Mouse (Mus musculus): ENCODE measurements around the gene Ifi35. TPM values are rescaled to one million over a fixed set of nuclear protein-coding genes. Genes with fewer than 3 reads are reported as not detected.
"Not testable (repeated sequence)": the region's sequence is repeated elsewhere in the genome, so short reads cannot be mapped to it uniquely, and the experiment has no call there.

The Ifi35 gene
- polyA plus RNA-seq, 1 experiment from 2014 or later, result 24.5 TPM

DNA sequence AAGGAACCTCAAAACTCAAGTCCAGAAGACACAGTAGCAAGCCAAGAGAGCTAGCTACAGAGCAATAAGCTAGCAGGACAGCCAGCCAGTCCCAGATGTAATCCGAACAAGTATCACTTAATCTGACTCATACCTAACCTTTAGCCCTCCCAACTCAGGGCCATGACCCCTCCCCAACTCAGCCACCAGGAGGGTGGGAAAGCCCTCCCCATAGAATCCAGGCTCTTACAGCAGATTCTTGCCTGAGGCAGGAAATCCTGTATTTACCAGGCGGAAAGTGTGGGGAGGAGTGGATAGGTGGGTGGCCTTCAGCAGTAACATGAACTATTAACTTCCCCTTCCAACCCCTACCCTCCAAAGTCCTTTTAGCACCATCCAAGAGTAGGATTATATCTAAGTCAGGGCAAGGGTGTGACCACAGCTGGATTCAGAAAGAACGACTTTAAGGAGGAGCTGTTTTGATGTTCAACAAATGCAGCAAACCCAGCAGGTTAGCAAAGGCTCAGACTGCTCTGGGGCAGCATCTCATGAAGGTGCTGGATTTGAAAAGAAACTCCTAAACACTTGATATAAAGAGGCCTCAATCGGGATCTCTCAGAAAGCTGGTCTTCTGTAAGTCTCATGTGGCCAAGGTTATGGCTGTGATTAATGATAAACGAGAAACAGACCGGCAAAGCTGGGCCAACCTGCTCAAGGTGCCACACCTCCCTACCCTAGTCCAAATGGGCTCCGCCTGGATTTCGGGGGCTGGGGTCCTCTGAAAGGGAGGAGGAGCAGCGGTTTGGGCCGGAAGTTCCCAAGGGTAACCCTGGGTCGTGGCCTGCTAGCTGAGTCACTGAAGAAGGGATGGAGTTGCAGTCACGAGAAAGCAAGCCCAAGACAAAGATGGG is 16.2 kb downstream of the Ifi35 start, which contains the start of gene Rnd2:
Rnd2 (plus strand) TSS at position 789 of the 890 bp plus-strand sequence.
- Histone ChIP-seq H3K4me2 (peak within 1 kb of the TSS; percentile 95), H3K27ac (peak within 1 kb of the TSS; percentile 94), H3K9ac (peak within 1 kb of the TSS; percentile 68), H3K27me3 (replicated peaks) (no peaks in the 10 kb centered on the region), H3K9me3 (no peaks in the 10 kb centered on the region), H3K4me3 (replicated peaks) (peak within 1 kb of the TSS; percentile 89), H3K4me1 (peaks cover 39% of the 10 kb centered on the region), H3K36me3 (peaks cover 9% of the 10 kb centered on the region)
- WGBS, result 12% methylated on average over 12 of the region's 12 CpGs
- peak; percentile 20 for ATAC-seq (ENCODE audit: insufficient read depth, low FRiP score, low read depth)

DNA sequence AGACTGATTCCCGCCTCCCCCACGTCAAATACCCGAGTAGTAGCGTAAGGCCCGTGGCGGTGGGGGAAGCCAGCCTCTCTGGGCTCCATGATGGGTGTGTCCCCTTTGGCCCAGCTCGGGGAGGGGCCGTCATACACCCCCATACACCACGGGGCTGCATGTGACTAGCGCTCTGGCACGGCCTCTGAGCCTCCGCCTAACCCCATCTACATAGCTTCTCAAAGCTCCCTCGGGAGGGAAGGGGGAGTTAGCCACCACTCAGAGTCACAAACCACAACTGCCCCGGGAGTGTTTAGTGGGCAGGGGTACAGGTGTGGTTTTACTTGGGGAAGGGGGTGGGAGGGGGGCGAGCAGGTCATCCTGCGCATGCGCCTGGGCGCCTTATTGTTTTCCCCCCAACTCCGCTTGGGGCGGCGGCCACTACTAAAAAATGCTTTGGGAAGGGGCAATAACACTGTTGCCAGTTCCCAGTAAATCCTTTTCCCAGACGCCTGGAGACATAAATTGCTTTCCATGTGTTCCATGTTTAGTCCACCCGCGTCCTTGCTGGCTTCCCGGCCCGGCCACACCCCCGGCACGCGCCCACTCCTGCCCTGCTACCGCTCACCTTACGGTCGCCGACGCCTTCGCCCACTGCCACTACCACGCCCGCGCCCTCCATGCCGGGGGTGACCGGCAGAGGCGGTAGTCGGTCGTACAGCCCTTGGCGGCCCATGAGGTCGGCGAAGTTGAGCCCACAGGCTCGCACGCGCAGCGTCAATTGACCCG is 17.1 kb downstream of the Ifi35 start:
- peak overlapping the region; percentile 89 for H3K4me3 ChIP-seq (replicated peaks)
- ATAC-seq (ENCODE audit: insufficient read depth, low FRiP score, low read depth), result peak; percentile 40
- no peaks in the 10 kb centered on the region for H3K9me3 ChIP-seq
- H3K4me2 ChIP-seq, result peak overlapping the region; percentile 95
- H3K4me1 ChIP-seq, result peaks cover 38% of the 10 kb centered on the region
- H3K36me3 ChIP-seq, result peaks cover 5% of the 10 kb centered on the region
- WGBS, result under 1% methylated on average over 51 of the region's 51 CpGs
- peak overlapping the region; percentile 68 for H3K9ac ChIP-seq
- no peaks in the 10 kb centered on the region for H3K27me3 ChIP-seq (replicated peaks)
- H3K27ac ChIP-seq, result peak overlapping the region; percentile 94

DNA sequence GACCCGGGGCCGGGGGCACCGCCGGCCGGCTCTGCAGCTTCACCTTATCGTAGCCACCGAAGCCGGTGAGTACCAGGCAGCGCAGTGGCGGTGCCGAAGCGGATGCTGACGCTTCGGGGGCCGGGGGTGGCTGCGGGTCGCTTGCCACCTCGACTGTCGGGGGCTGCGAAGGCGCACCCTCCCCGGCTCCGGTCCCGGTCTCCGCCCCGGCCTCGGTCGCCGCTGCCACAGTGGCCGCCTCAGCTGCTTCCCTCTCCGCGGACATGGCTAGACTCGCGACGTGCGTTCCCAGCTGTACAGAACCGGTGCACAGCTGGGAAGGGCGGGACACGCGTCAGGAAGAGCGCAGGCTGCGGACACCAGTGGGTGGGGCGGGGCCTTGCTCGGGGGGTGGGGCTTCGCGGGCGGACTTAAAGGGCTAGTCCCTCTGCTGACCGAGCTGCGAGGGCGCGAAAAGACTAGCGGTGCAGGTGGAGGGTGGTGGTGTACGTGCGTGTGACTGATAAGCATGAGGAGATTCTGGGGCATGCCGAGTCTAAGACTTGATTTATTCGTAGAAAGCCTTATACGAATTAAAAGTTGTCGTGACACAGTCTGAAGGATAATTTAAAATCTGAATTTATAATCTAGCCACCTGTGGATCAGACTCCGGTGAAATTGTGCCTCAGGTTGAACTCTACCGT is 17.8 kb downstream of the Ifi35 start, which contains the start of gene Vat1:
Vat1 (minus strand) TSS at position 362 of the 683 bp plus-strand sequence.
- peak within 1 kb of the TSS; percentile 95 for H3K4me2 ChIP-seq
- peaks cover 38% of the 10 kb centered on the region for H3K4me1 ChIP-seq
- peak within 1 kb of the TSS; percentile 89 for H3K4me3 ChIP-seq (replicated peaks)
- ATAC-seq (ENCODE audit: insufficient read depth, low FRiP score, low read depth), result peak; percentile 59
- no peaks in the 10 kb centered on the region for H3K27me3 ChIP-seq (replicated peaks)
- peaks cover 4% of the 10 kb centered on the region; the same call in 1 of the 2 replicates for H3K36me3 ChIP-seq
- 2% methylated on average over 60 of the region's 60 CpGs for WGBS
- no peaks in the 10 kb centered on the region for H3K9me3 ChIP-seq
- H3K27ac ChIP-seq, result peak within 1 kb of the TSS; percentile 94
- H3K9ac ChIP-seq, result peak within 1 kb of the TSS; percentile 68

DNA sequence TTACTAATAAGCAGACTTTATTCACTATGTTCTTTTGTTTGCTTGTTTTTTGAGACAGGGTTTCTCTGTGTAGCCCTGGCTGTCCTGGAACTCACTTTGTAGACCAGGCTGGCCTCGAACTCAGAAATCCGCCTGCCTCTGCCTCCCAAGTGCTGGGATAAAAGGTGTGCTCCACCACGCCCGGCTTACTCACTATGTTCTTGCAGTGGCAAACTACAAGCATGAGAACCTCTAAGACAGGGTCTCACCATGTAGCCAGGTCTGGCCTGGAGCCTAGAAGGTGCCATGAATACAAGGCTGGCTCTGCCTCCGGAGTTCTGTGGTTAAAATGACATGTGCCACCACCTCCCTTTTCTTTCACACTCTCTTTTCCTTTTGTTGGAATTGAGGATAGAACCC is 18.3 kb downstream of the Ifi35 start:
- WGBS, result 62% methylated on average over 5 of the region's 5 CpGs
- not testable (repeated sequence) for H3K9ac ChIP-seq; H3K9me3 ChIP-seq; H3K27ac ChIP-seq; H3K36me3 ChIP-seq; ATAC-seq (ENCODE audit: insufficient read depth, low FRiP score, low read depth); H3K27me3 ChIP-seq (replicated peaks)
- Histone ChIP-seq H3K4me3 (replicated peaks) (peak overlapping the region; percentile 89), H3K4me1 (peaks cover 38% of the 10 kb centered on the region), H3K4me2 (peak overlapping the region; percentile 95)

DNA sequence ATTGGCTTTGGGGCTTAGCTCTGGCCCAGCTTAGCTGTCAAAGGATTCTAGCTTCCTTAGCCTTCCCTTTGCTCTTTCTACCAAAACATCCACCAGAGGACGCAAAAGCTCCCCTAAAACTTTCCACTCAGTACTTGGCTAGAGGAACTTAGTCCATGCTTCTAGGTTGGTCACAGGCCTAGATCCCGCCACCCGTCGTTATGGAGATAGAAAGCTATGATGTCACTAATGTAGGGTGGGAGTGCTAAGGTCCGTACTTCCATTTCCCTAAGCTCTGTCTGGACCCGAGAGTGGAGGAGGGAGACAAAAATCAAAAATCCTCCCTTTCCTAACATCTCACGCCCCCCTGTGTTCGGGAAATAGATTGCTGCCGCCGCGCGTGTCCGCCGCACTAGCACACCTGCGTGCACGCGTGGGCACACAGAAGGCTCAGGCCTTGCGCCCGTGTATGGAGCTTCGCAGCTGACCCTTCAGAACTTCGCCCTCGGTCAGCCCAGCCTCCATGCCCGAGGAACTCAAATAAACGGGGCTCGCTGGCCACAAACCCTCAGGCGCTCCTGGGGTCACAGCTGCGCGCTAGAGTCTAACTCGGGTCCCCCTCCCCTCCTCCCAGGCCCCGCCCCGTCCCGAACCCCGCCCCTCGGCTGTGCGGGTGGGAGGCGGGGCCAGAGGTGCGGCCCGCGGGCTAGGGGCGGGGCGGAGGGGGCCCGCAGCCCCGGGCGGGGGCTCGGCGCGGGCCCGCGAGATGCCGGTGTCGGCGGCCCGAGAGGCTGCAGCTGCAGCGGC is 19.5 kb downstream of the Ifi35 start:
- H3K4me1 ChIP-seq, result peaks cover 33% of the 10 kb centered on the region
- peak overlapping the region; percentile 65; the same call in 1 of the 2 replicates for H3K27ac ChIP-seq
- ATAC-seq (ENCODE audit: insufficient read depth, low FRiP score, low read depth), result peak; percentile 65

DNA sequence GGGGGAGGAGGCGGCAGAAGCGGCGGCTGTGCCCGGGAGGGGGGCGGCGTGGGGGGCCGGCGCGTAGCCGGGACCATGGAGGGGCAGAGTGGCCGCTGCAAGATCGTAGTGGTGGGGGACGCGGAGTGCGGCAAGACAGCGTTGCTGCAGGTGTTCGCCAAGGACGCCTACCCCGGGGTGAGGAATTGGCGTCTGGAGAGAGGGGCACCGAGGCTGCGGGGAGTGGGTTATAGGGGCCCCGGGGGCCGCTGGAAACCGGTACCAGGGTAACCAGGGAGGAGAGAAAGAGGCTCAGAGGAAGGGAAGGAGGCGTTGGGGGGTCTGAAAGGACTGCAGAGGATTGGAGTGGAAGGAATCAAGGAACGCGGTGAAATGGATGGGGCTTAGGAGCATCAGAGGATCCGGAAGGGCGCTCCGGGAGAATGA is 20.1 kb downstream of the Ifi35 start:
- H3K4me1 ChIP-seq, result peaks cover 28% of the 10 kb centered on the region
- peak overlapping the region; percentile 65; the same call in 1 of the 2 replicates for H3K27ac ChIP-seq
- ATAC-seq (ENCODE audit: insufficient read depth, low FRiP score, low read depth), result peak; percentile 5; the same call in 1 of the 2 replicates
- no peaks in the 10 kb centered on the region for H3K27me3 ChIP-seq (replicated peaks)
- H3K9ac ChIP-seq, result peak overlapping the region; percentile 58
- no peaks in the 10 kb centered on the region for H3K9me3 ChIP-seq
- 1% methylated on average over 29 of the region's 31 CpGs for WGBS
- peak overlapping the region; percentile 98 for H3K4me2 ChIP-seq
- H3K4me3 ChIP-seq (replicated peaks), result peak overlapping the region; percentile 86
- no peaks in the 10 kb centered on the region for H3K36me3 ChIP-seq

More for the DNA sequence above, 19.5 kb downstream of the Ifi35 start:
- peak overlapping the region; percentile 86 for H3K4me3 ChIP-seq (replicated peaks)
- H3K36me3 ChIP-seq, result no peaks in the 10 kb centered on the region
- H3K9me3 ChIP-seq, result no peaks in the 10 kb centered on the region
- peak overlapping the region; percentile 98 for H3K4me2 ChIP-seq
- no peaks in the 10 kb centered on the region for H3K27me3 ChIP-seq (replicated peaks)
- peak overlapping the region; percentile 58; the same call in 1 of the 2 replicates for H3K9ac ChIP-seq
- WGBS, result under 1% methylated on average over 51 of the region's 54 CpGs

DNA sequence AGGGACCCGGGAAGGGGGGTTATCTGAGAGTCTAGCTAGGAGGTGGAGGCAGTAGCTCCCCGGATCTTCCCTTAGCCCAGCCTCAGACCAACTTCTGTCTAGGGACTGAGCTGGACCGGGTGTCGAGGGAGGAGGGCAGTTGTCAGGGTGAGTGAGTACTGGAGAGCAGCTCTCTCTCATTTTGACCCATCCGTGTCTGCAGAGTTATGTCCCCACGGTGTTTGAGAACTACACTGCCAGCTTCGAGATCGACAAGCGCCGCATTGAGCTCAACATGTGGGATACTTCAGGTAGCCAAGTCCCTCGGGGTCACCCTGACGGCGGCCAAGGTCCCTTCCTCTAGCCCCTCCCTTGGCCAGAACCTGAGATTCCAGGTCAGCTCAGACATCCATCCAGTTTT is 20.5 kb downstream of the Ifi35 start:
- H3K36me3 ChIP-seq, result no peaks in the 10 kb centered on the region
- peak overlapping the region; percentile 86 for H3K4me3 ChIP-seq (replicated peaks)
- ATAC-seq (ENCODE audit: insufficient read depth, low FRiP score, low read depth), result no peak
- H3K4me1 ChIP-seq, result peaks cover 23% of the 10 kb centered on the region
- peak overlapping the region; percentile 98 for H3K4me2 ChIP-seq
- H3K27me3 ChIP-seq (replicated peaks), result no peaks in the 10 kb centered on the region
- no peak overlapping the region for H3K9ac ChIP-seq
- H3K27ac ChIP-seq, result peak overlapping the region; percentile 65; the same call in 1 of the 2 replicates
- WGBS, result 7% methylated on average over 13 of the region's 13 CpGs
- no peaks in the 10 kb centered on the region for H3K9me3 ChIP-seq

DNA sequence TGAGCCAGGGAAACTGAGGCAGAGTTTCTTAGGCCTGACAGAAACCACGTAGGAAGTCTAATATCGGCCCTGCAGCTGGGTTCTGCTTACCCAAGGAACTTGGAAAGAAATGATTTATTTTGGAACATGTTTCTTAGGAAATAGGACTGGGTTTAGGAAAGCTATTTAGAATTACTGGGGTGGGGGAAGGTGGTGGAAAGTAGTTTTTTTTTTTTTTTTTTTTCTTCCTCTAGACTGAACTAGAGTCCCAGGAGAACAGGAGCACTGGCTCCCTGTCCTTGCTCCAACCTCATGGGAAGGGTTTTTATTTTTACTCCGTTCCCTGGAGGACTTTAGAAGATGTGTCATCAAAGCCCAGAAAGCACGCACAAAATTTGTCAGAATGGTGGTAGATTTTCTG is 20.9 kb downstream of the Ifi35 start:
- Histone ChIP-seq H3K4me3 (replicated peaks) (peak overlapping the region; percentile 86), H3K27me3 (replicated peaks) (no peaks in the 10 kb centered on the region), H3K9ac (no peak overlapping the region), H3K9me3 (no peaks in the 10 kb centered on the region), H3K4me1 (peaks cover 19% of the 10 kb centered on the region), H3K4me2 (peak overlapping the region; percentile 98), H3K36me3 (no peaks in the 10 kb centered on the region), H3K27ac (no peak overlapping the region)
- no peak for ATAC-seq (ENCODE audit: insufficient read depth, low FRiP score, low read depth)
- WGBS, result 60% methylated on average over 4 of the region's 4 CpGs

DNA sequence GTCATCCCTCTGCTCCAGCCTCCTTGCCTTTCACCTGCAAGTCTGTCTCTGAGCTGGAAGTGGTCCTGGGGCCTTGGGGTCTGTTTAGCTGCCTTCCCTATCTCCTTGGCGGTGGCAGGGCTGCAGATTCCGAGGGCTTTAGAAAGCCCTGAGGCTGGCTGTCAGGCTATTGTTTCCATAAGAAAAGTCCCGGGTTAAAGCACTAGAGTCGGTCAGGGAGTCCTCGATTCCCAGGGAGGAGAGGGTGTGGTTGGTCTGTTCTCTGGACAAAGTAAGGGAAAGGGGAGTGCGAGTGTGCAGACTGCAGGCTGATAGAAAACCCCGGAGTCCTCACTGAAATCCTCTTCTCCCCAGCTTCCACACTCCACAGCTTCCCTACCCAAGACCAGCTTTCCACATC is 22.0 kb downstream of the Ifi35 start:
- Histone ChIP-seq H3K36me3 (no peaks in the 10 kb centered on the region), H3K4me2 (no peak overlapping the region), H3K9ac (no peak overlapping the region), H3K27ac (no peak overlapping the region), H3K9me3 (no peaks in the 10 kb centered on the region), H3K4me1 (peaks cover 14% of the 10 kb centered on the region), H3K4me3 (replicated peaks) (no peak overlapping the region), H3K27me3 (replicated peaks) (no peaks in the 10 kb centered on the region)
- WGBS, result 53% methylated on average over 7 of the region's 7 CpGs
- ATAC-seq (ENCODE audit: insufficient read depth, low FRiP score, low read depth), result no peak

DNA sequence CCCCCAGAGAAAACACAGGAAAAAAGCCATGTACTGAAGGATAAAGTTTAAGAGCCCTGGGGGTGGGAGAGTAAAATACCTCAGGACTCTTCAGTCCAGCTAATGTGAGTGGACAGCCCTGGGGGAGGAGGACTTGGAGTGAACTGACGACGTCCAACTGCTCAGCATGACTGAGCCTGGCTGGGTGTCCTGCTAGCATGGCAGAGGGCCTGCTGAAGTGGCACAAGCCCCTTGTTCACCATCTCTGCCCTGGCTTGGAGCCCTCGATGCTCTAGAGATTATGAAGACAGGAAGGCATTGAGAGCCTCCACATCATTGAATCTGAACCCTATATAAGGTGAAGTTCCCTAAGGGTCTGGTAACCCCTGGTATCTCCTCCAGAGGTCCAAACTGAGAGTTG is 23.7 kb downstream of the Ifi35 start:
- H3K27ac ChIP-seq, result no peak overlapping the region
- 63% methylated on average over 3 of the region's 3 CpGs for whole genome bisulfite sequencing
- ATAC-seq (ENCODE audit: insufficient read depth, low FRiP score, low read depth), result no peak
- H3K27me3 ChIP-seq (replicated peaks), result no peaks in the 10 kb centered on the region
- no peak overlapping the region for H3K4me3 ChIP-seq (replicated peaks)
- no peak overlapping the region for H3K9ac ChIP-seq
- H3K4me2 ChIP-seq, result no peak overlapping the region
- no peaks in the 10 kb centered on the region for H3K9me3 ChIP-seq
- peaks cover 8% of the 10 kb centered on the region for H3K4me1 ChIP-seq
- no peaks in the 10 kb centered on the region for H3K36me3 ChIP-seq

DNA sequence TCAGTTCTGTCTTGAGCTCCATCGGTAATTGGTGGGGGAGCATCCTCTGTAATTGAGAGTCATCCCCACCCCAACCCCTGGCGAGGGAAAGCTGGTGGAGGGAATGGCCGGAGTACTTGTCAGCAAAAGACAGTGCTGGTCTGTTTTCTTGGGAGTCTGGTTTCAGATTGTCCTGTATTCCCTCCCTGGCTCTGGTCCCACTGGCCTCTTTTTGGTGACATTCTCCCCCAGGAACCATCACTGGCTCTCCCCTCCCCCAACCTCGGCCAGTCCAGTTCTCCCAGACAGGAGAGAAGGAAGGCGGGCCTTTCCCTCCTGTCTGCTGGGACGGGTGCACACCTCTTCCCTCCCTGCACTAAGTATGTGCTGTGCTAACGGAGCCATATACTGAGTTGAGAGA is 24.1 kb downstream of the Ifi35 start:
- ATAC-seq (ENCODE audit: insufficient read depth, low FRiP score, low read depth), result no peak
- H3K4me3 ChIP-seq (replicated peaks), result no peak overlapping the region
- peaks cover 8% of the 10 kb centered on the region for H3K4me1 ChIP-seq
- no peak overlapping the region for H3K9ac ChIP-seq
- no peak overlapping the region for H3K27ac ChIP-seq
- H3K27me3 ChIP-seq (replicated peaks), result no peaks in the 10 kb centered on the region
- H3K9me3 ChIP-seq, result no peaks in the 10 kb centered on the region
- H3K36me3 ChIP-seq, result no peaks in the 10 kb centered on the region
- 51% methylated on average over 7 of the region's 7 CpGs for WGBS
- no peak overlapping the region for H3K4me2 ChIP-seq
